26 mouse cellular contexts compared by ENCODE assay signal in the genomic region with DNA sequence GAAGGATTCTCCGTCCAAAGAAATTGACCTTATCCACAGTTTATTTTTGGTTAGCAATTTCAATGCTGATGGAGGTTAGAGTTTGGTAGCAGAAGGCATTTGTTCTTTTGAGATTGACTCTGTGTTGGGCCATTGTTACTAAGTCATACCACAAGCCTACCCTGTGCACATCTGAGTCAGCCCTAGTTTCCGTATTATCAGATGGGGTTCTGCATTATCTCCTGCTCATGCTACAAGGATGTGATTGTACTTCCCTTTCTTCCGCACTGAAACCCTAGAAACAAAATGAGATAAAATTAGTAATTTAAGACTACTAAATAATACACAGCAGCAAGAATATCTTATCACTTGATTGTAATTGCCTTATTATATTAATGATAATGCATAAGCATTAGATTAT.
DNase-seq lines count a peak whose midpoint lies in the region; ATAC-seq and TF ChIP-seq lines count a peak whose summit lies in the region.
"Had no signal": no experiment of that assay in that cellular context is flagged by ENCODE, and none has a peak within 500 bp of the region (broad histone marks: within the 10 kb centered on the region; RNA-seq: fewer than 3 reads in every experiment).

No protein-coding gene starts in this region.

- H3K27ac ChIP-seq in layer of hippocampus, adult 2 months: 0 out of 2 replicates have a peak overlapping the region, but pooled peaks have one; percentile 3
- H3K27ac ChIP-seq: embryonic facial prominence, embryonic 10.5 days; embryonic facial prominence, embryonic 13.5 days; forebrain, embryonic 12.5 days; forebrain, embryonic 15.5 days; hindbrain, embryonic 12.5 days; hindbrain, embryonic 15.5 days had no signal

- ATAC-seq in common myeloid progenitor, adult 5-6 weeks (replicated peaks; ENCODE audit: low read depth, poor library complexity, severe bottlenecking): peak; percentile 60
- peak; percentile 45; the same call in 1 of the 2 replicates for ATAC-seq in megakaryocyte progenitor cell, adult 5-6 weeks (replicated peaks; ENCODE audit: poor library complexity)
- ATAC-seq: activated CD4-positive, CD25-positive, alpha-beta regulatory T cell, adult 4 months; CD4-positive, CD25-positive, alpha-beta regulatory T cell, adult 4 months; forebrain, embryonic 15.5 days; intestine, postnatal 0 days had no signal

- DNase-seq in layer of hippocampus, adult 2 months (ENCODE audit: low spot score in 2 of 2): no peak
- DNase-seq in layer of hippocampus, adult 9-11 months: no peak
- no peak for DNase-seq in adrenal gland, adult 18-20 months (ENCODE audit: low spot score in 2 of 2)
- DNase-seq in adipocyte (ENCODE audit: low spot score): no peak
- DNase-seq: adrenal gland, adult 2 months; adrenal gland, postnatal 14 days; cerebellum, adult 11 months; cerebellum, adult 2 months; cerebellum, adult 9-11 months; cerebellum, postnatal 25 days; embryo, embryonic 11 days; gastrocnemius, postnatal 10 days; gastrocnemius, postnatal 36 days; heart, adult 11 months had no signal

- no peak for TF ChIP-seq CTCF in layer of hippocampus, adult 2 months (conservative IDR thresholded peaks at IDR 0.05)

- no peak overlapping the region for H3K4me3 ChIP-seq in layer of hippocampus, adult 2 months
- H3K4me3 ChIP-seq: embryonic facial prominence, embryonic 10.5 days; embryonic facial prominence, embryonic 13.5 days; erythroblast, embryonic 14.5 days; forebrain, embryonic 12.5 days; forebrain, embryonic 15.5 days; hindbrain, embryonic 12.5 days; hindbrain, embryonic 15.5 days had no signal
